Mouse (Mus musculus) adrenal gland, adult 18-20 months (tissue): ENCODE results near the gene Gm5580. TPM values are rescaled to one million over a fixed set of nuclear protein-coding genes. Genes with fewer than 3 reads are reported as not detected.
A peak's percentile ranks its signal among the peaks of the same experiment; 100 is the strongest.
"Not testable (repeated sequence)": the region's sequence is repeated elsewhere in the genome, so short reads cannot be mapped to it uniquely, and the experiment has no call there.

Experiments
- DNase-seq, 2 experiments: peaks; one replicate each; pipeline ENCODE4 v3.0.0; 2021 to 2022; ENCODE audit warnings: low spot score in 2 of 2
- long read RNA-seq, 2 experiments: library from polyadenylated mRNA; stranded (forward); transcript quantifications; one replicate each; pipeline ENCODE4 v2.0.0; 2021
- total RNA-seq, 2 experiments: library from RNA; stranded (reverse); gene quantifications; 1 replicate in 1 of 2; 2 replicates in 1 of 2; pipeline ENCODE4 v1.2.3; 2021

Gene Gm5580
- total RNA-seq: 1 to 10 TPM; 3.6 to 4.0 TPM
- long read RNA-seq, experiment 1: 0 reads
- long read RNA-seq, experiment 2: 0 reads

DNA sequence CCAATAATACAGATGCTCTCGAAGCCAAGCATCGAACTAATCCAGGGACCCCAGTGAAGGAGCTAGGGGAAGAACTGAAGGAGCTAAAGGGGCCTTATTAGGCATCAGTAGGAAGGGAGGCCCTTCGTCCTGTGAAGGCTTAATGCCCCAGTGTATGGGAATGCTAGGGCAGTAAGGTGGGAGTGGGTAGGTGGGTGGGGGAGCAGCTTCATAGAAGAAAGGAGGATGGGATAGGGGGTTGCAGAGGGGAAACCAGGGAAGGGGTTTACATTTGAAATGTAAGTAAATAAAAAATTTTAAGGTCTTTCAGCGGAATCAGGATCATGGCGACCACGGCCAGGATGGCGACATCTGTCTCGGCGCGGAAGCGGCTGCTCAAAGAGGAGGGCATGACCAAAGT lies at the start of gene Gm5580:
Gene Gm5580, plus strand, starts transcription at position 301 of the 400 bp plus-strand sequence.
- not testable (repeated sequence) for DNase-seq

DNA sequence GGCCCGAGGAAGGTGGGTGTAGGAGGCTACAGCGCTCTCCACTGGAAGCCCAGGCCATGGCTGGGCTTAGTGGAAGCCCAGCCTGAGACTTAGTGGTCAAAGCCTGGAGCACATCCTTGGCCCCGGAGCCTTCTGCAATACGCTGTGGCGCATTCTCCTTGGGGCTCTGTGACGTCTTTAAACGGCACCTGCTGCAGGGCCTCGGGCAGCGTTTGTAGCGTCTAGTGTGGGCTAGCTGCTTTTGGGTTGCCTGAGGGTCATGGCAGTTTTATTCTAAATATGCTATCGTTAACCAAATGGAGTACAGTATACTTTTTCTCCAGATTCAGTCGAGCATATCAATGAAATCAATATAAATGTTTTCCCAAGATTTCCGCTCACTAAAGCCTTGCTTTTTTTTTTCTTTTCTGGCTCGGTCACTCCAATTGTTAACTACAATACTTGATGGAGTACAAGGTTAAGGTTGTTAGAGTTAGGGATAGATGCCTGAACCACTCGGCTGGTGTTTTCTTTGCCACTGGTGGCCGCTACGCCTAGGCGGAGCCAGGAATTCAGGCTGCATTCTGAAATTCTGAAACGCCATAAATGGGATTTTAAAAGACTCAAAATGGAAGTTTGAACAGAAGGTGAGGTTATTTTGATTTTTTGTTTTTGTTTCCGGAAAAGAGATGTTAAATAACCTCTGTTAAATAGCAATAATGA lies 44.5 kb upstream of the Gm5580 start, which contains the start of gene Olfr212:
Gene Olfr212, plus strand, starts transcription at position 215 of the 702 bp plus-strand sequence.
- not testable (repeated sequence) for DNase-seq

DNA sequence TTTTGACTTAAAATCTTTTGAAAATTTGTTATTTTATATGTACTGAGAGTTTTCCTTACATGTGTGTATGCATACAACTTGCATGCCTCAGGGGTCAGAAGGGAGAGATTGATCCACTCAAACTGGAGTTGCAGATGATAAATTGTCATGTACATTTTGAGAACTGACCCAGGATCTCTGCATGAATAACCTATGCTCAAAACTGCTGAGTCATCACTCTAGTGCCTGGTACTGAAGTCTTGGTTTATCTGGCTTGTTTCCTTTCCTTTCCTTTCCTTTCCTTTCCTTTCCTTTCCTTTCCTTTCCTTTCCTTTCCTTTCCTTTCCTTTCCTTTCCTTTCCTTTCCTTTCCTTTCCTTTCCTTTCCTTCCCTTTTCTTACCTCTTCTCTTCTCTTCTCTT lies 36.1 kb upstream of the Gm5580 start:
- no peak for DNase-seq

DNA sequence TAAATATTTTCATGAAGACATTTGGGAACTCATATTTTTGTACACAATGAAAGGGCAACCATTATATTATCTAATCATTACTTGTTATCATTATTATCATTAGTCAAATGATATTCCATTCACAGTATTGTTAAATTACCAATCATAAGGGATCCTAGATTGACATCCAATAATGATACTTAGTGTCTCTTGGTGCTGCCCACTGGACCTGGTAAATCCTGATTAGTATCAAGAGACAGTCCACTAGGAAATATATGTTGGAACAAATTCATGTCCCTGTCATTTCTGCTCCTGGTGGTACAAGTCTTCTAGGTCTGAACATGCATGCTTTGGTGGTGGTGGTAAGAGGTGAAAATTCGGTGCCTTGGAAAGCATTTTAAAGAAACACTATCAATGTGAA lies 12.8 kb upstream of the Gm5580 start, which contains the start of gene Olfr213:
Gene Olfr213, plus strand, starts transcription at position 301 of the 400 bp plus-strand sequence.
- DNase-seq: no peak

DNA sequence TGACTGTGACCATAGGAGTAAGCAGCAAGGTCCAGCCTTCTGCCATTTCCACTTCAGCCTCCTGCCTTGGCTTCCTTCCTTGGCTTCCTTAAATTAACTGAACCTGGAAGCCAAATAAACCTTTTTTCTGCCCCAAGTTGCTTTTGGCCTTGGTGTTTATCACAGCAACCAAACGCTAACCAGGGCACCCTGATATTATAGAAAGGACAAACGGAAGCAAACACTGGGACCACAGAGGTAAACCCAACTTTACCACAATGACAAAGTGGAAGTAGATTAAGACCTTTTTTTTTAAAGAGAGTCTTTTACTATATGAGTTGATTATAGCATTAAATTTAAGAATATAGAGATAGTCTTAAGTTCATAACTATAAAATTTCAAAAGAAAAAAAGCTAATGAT lies 8.4 kb upstream of the Gm5580 start:
- DNase-seq: no peak

DNA sequence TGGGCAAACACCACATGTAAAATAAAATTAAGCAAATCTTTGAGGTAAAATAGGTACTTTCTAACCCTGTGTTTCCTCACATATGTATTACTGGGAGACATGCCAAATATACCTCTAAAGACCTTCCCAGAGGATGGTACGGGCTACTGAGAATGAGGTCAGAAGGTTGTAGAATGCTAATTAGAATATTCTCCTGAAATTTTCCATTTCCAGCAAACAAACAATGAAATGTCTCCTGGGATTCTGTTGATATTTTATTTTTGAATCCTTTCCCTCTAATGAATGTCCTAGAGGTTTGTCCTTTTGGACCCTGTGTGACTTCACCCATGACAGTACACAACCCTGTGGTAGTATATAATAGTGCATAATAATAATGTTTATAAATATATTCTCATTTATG lies 3.0 kb downstream of the Gm5580 start, which contains the start of gene Olfr214:
Gene Olfr214, plus strand, starts transcription at position 301 of the 400 bp plus-strand sequence.
- no peak for DNase-seq

DNA sequence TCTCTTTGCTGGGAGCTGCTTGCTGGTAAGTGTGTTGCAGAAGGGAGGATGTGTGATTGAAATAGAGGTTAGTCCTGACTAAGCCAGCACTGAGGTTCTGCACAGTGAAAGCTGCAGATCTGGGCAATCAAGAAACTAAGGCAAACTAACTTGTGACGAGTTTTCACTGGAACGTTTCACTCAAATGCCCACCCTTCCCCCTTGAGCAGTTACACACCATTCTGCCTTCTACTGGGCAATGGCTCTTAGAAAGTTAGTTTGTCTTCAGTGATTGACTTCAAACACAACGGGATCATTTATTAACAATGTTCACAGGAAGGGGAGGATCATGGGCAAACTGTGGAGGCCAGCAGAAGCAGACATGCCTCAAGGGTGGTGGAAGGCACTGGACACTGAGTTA lies 4.0 kb downstream of the Gm5580 start:
- no peak for DNase-seq

DNA sequence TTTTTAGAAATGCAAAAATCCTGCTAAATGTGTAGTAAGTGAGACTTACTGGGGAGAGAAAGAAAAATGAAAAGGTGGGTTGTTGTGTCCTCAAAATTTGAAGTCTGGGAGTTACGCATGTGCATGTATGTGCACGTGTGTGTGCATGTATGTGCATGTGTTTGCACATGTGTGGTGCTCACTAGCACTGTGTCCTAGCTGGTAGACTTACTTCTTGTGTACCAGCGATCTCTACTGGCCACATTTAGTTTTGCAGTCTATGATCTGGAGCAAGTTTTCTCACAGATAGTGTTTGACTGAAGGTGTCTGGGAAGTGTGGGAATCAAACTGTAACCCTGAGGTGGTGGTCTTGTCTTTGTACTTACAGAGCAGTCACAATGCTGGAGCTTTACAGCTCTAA lies 18.9 kb downstream of the Gm5580 start:
- DNase-seq: peak in 1 of 2 experiments; percentile 17

DNA sequence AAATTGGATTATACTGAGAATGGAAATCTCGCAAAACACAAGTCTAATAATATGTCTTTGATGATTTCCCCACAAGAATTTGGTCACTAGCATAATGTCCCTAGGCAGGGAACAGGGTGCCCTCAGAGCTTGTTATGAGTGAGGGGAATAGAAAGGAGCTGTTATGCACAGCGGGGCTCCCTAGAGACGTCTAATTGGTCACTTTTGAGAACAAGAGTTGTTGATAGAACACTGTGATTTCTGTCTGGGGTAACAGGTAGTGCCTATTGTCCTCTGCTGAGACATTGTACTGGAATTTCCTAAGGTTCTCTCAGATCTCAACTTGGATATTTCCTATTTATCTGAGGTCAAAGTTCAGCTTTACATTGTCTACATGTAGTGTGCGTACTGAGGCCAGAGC lies 33.2 kb downstream of the Gm5580 start, which contains the start of gene Olfr215:
Gene Olfr215, minus strand, starts transcription at position 101 of the 400 bp plus-strand sequence.
- no peak for DNase-seq

DNA sequence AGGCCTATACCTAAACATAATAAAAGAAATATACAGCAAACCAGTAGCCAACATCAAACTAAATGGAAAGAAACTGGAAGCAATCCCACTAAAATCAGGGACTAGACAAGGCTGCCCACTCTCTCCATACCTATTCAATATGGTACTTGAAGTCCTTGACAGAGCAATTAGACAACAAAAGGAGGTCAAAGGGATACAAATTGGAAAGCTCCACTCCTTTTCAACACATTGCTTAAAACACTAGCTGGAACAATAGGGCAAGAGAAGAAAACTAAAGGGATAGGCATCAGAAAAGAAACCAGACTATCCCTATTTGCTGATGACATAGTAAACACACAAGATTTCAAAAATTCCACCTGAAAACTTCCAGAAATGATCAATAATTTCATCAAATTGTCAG lies 50.0 kb downstream of the Gm5580 start:
- not testable (repeated sequence) for DNase-seq

Other genes with a start within 250 kb of the Gm5580 start
- gene March8, start 213.1 kb upstream of the Gm5580 start, total RNA-seq: 10 to 100 TPM; 59.6 to 76.5 TPM
- gene Alox5, start 90.0 kb upstream of the Gm5580 start, total RNA-seq: 1 to 10 TPM; 1.6 to 3.0 TPM
- not detected for gene Olfr211, start 62.0 kb upstream of the Gm5580 start, total RNA-seq
- gene Olfr212, start 44.6 kb upstream of the Gm5580 start, total RNA-seq: not detected
- not detected for gene Olfr213, start 12.7 kb upstream of the Gm5580 start, total RNA-seq
- gene Olfr214, start 3.1 kb downstream of the Gm5580 start, total RNA-seq: not detected
- not detected for gene Olfr215, start 33.1 kb downstream of the Gm5580 start, total RNA-seq
- 10 to 100 TPM; 14.5 to 21.8 TPM for gene Zfp422, start 77.9 kb downstream of the Gm5580 start, total RNA-seq
- 10 to 100 TPM; 10.1 to 23.1 TPM for gene Depp1, start 99.5 kb downstream of the Gm5580 start, total RNA-seq
- 1 to 10 TPM; 3.6 to 5.4 TPM for gene Rassf4, start 122.8 kb downstream of the Gm5580 start, total RNA-seq
- under 1 TPM; 0.03 TPM for gene Tmem72, start 165.8 kb downstream of the Gm5580 start, total RNA-seq